Mouse (Mus musculus) myocyte (in vitro differentiated cells): ENCODE measurements at regions not wholly inside any gene's neighbourhood (a gene's known extent, or its start where the extent isn't known, plus 50 kb on each side); places are given as distances from the start of the nearest gene placed in this dataset.

ENCODE experiments used
- H3K27me3 ChIP-seq: one replicate; pipeline ENCODE4 v1.6.1; 2011; ENCODE audit not compliant: control insufficient read depth, insufficient read depth, insufficient read length
- H3K36me3 ChIP-seq: one replicate; pipeline ENCODE4 v1.6.1; 2011; ENCODE audit not compliant: control insufficient read depth, insufficient read depth
- H3K4me2 ChIP-seq: one replicate; pipeline ENCODE4 v1.6.1; 2011; ENCODE audit warnings: low read depth, control low read depth
- H3K4me3 ChIP-seq: one replicate; pipeline ENCODE4 v1.5.1; 2011; ENCODE audit warnings: mild to moderate bottlenecking, control low read depth, moderate library complexity
- H3K79me2 ChIP-seq: one replicate; pipeline ENCODE4 v1.6.1; 2011; ENCODE audit not compliant: control insufficient read depth, insufficient read depth
- H3ac ChIP-seq: one replicate; pipeline ENCODE4 v1.6.1; 2011; ENCODE audit not compliant: control insufficient read depth, insufficient read length
- CEBPB ChIP-seq: IDR thresholded peaks from 2 replicates; pipeline ENCODE4 v1.6.1; 2011; ENCODE audit warnings: mild to moderate bottlenecking, moderate library complexity; ENCODE audit not compliant: poor library complexity, insufficient read depth, severe bottlenecking
- E2F4 ChIP-seq: IDR thresholded peaks from one replicate; pipeline ENCODE4 v1.6.1; 2011; ENCODE audit warnings: mild to moderate bottlenecking, control low read depth, moderate library complexity; ENCODE audit not compliant: insufficient read depth
- MAX ChIP-seq: IDR thresholded peaks from one replicate; pipeline ENCODE4 v1.6.1; 2011; ENCODE audit warnings: low read depth, mild to moderate bottlenecking, control low read depth
- MYOD1 ChIP-seq, 3 experiments: IDR thresholded peaks; one replicate each; pipeline ENCODE4 v1.6.1; 2011; ENCODE audit warnings: control low read depth in 2 of 3, low read depth in 2 of 3, mild to moderate bottlenecking in 2 of 3, moderate library complexity in 1 of 3; ENCODE audit not compliant: insufficient read length in 2 of 3, control insufficient read depth in 1 of 3
- MYOG ChIP-seq, 3 experiments: IDR thresholded peaks; one replicate each; pipeline ENCODE4 v1.6.1; 2011; ENCODE audit warnings: control low read depth in 2 of 3, low read depth in 2 of 3, mild to moderate bottlenecking in 2 of 3; ENCODE audit not compliant: insufficient read length in 2 of 3, control insufficient read depth in 1 of 3, insufficient read depth in 1 of 3
- POLR2A ChIP-seq: IDR thresholded peaks from one replicate; pipeline ENCODE4 v1.6.1; 2011; ENCODE audit warnings: low read depth, mild to moderate bottlenecking, control low read depth, moderate library complexity; ENCODE audit not compliant: insufficient read length
- POLR2AphosphoS2 ChIP-seq: IDR thresholded peaks from one replicate; pipeline ENCODE4 v1.6.1; 2011; ENCODE audit warnings: low read depth, control low read depth; ENCODE audit not compliant: insufficient read length
- REST ChIP-seq: IDR thresholded peaks from one replicate; pipeline ENCODE4 v1.6.1; 2011; ENCODE audit warnings: mild to moderate bottlenecking, control low read depth, moderate library complexity; ENCODE audit not compliant: insufficient read depth, insufficient read length
- SRF ChIP-seq: IDR thresholded peaks from one replicate; pipeline ENCODE4 v1.6.1; 2011; ENCODE audit warnings: low read depth; ENCODE audit not compliant: control insufficient read depth, insufficient read length
- TCF12 ChIP-seq: IDR thresholded peaks from one replicate; pipeline ENCODE4 v1.6.1; 2011; ENCODE audit warnings: mild to moderate bottlenecking, control low read depth; ENCODE audit not compliant: poor library complexity, insufficient read depth, severe bottlenecking
- TCF3 ChIP-seq: IDR thresholded peaks from one replicate; pipeline ENCODE4 v1.6.1; 2011; ENCODE audit warnings: low read depth, control low read depth; ENCODE audit not compliant: insufficient read length
- USF1 ChIP-seq: IDR thresholded peaks from one replicate; pipeline ENCODE4 v1.6.1; 2011; ENCODE audit warnings: low read depth, mild to moderate bottlenecking, control low read depth, moderate library complexity

DNA sequence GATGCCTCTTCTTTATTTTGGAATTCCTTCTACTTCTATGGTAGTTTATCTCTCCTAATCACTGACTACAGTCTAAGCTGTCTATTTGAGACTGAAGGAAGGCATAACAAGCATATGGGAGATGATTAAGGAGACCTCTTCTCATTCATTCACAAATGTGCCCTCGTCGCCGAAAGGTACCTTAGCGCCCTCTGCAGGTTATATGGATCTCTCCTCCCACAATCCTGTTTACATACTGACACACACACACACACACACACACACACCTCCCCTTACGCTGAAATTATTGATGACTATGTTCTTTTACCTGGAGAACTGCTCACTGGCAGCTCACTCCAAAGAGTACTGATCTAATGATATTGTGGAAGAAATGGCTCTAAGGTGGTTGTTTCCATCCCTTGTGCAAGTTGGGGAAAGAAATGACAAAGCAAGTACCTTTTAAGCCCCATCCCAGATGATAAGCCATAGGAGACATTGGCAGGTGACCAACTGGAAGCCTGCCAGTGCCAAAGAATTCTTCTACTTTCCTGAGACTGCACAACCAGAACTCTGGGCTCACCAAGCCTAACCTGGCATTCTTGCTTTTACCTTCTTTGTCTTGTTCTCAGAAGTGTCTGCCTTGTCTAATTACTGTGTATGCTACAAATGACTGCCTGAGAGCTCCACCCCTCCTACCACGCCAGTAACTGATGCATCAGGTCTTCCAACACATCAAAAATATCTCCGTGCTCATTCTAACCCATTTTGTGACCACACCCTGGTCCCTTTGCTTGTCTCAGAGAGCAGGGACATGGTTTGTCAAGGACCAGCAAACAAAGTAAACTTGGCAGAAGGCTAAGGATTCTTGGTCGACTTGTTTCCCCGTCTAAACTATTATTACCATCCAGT, 227.8 kb upstream of the Adgrl2 start:
- H3K79me2 ChIP-seq, result no peaks in the 10 kb centered on the region
- no peak overlapping the region for H3ac ChIP-seq
- no peak overlapping the region for H3K4me2 ChIP-seq
- H3K27me3 ChIP-seq, result no peaks in the 10 kb centered on the region
- no peaks in the 10 kb centered on the region for H3K36me3 ChIP-seq
- TF ChIP-seq MAX (no peak), CEBPB (no peak), TCF12 (no peak), POLR2AphosphoS2 (no peak), POLR2A (no peak), SRF (no peak), USF1 (no peak), MYOD1 (IDR thresholded peaks at IDR 0.05; ENCODE audit: control insufficient read depth in 1 of 3, insufficient read length in 2 of 3, low read depth in 2 of 3) (no peak), MYOG (IDR thresholded peaks at IDR 0.05; ENCODE audit: control insufficient read depth in 1 of 3, insufficient read depth in 1 of 3, insufficient read length in 2 of 3, low read depth in 2 of 3) (no peak), E2F4 (no peak), REST (no peak), TCF3 (no peak)
- H3K4me3 ChIP-seq, result no peak overlapping the region

DNA sequence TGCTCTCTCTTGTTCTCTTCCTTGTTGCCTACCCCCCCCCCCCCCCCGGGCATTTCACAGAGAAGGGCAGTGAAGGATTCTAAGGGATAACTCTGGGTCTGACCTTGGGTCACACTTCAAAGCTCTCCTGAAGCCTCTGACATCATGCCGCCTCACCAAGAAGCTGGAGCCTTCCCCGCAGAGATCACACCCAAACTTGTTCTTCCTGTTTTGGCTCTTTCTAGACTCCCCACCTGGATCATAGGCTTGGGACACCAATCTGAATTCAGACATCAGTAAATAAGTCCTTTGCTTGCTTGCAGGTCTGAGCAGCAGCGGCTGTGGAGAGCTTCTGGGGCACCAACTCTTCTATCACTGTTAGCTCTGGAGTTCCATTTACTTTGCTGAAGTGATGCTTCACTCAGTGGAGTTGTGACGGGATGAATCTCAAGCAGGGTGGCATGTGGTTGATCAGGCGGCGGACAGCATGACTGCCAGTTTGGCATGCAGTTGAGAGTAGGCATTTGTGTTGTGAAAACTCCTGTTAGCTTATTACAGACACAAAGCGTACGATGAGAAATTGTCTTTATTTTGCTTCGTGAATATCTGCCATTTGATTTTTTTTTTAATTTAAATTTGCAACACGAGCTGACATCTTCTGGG, 226.5 kb upstream of the Adgrl2 start:
- Histone ChIP-seq H3K4me2 (no peak overlapping the region), H3ac (no peak overlapping the region), H3K79me2 (no peaks in the 10 kb centered on the region), H3K36me3 (no peaks in the 10 kb centered on the region), H3K4me3 (no peak overlapping the region), H3K27me3 (no peaks in the 10 kb centered on the region)
- no peak for TF ChIP-seq USF1
- no peak for TF ChIP-seq E2F4
- TF ChIP-seq REST, result no peak
- TF ChIP-seq POLR2AphosphoS2, result no peak
- TF ChIP-seq TCF12, result no peak
- no peak for TF ChIP-seq SRF
- no peak for TF ChIP-seq TCF3
- TF ChIP-seq MYOG (IDR thresholded peaks at IDR 0.05; ENCODE audit: control insufficient read depth in 1 of 3, insufficient read depth in 1 of 3, insufficient read length in 2 of 3, low read depth in 2 of 3), result no peak
- TF ChIP-seq POLR2A, result no peak
- no peak for TF ChIP-seq MAX
- TF ChIP-seq CEBPB, result no peak
- no peak for TF ChIP-seq MYOD1 (IDR thresholded peaks at IDR 0.05; ENCODE audit: control insufficient read depth in 1 of 3, insufficient read length in 2 of 3, low read depth in 2 of 3)

DNA sequence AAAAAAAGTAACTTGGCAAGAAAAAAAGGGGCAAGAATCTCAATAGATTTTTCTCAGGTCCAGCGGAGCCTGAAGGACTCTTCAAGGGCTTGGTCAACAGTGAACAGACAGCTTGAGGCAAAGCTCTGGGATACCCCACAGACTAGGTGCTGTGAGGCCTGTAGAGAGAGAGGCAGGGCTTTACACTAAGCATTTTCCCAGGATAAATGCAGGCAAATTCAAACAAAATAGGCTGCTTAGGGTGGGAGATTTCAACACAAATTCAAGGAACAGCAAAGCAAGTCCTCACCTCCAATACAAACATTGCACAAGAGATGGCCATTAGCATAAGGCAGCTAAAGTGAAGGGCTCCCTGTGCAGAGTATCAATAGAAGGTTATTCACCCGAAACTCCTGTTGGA, 225.3 kb upstream of the Adgrl2 start:
- TF ChIP-seq TCF3, result no peak
- no peak for TF ChIP-seq USF1
- no peak for TF ChIP-seq TCF12
- no peak for TF ChIP-seq MYOG (IDR thresholded peaks at IDR 0.05; ENCODE audit: control insufficient read depth in 1 of 3, insufficient read depth in 1 of 3, insufficient read length in 2 of 3, low read depth in 2 of 3)
- no peak for TF ChIP-seq MYOD1 (IDR thresholded peaks at IDR 0.05; ENCODE audit: control insufficient read depth in 1 of 3, insufficient read length in 2 of 3, low read depth in 2 of 3)
- no peak for TF ChIP-seq E2F4
- TF ChIP-seq SRF, result no peak
- no peak for TF ChIP-seq POLR2AphosphoS2
- TF ChIP-seq REST, result no peak
- no peak for TF ChIP-seq CEBPB
- TF ChIP-seq POLR2A, result no peak
- TF ChIP-seq MAX, result no peak
- Histone ChIP-seq H3K79me2 (no peaks in the 10 kb centered on the region), H3ac (no peak overlapping the region), H3K4me2 (no peak overlapping the region), H3K36me3 (no peaks in the 10 kb centered on the region), H3K4me3 (no peak overlapping the region), H3K27me3 (no peaks in the 10 kb centered on the region)

DNA sequence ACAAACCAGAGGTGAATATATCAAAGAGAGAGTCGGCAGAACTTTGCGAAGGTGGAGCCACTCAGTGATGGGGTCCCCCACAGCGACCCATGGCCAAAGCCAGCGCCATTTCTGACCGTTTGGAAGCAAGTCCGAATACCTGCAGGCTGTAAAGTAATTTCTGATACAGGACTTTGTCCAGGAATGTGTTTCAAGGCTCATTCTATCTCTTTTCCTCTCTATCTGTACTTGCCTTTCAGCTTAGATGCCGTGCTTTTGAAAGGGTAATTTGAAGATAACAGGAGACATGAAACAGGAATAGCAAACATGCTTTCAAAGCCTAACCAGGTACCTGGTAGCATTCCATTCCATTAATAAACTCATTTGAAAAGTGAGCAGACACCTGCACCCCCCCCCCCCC, 221.6 kb upstream of the Adgrl2 start:
- no peak overlapping the region for H3ac ChIP-seq
- H3K36me3 ChIP-seq, result no peaks in the 10 kb centered on the region
- TF ChIP-seq MYOD1 (IDR thresholded peaks at IDR 0.05; ENCODE audit: control insufficient read depth in 1 of 3, insufficient read length in 2 of 3, low read depth in 2 of 3), result no peak
- no peak for TF ChIP-seq SRF
- TF ChIP-seq TCF12, result no peak

More for the DNA sequence above, 221.6 kb upstream of the Adgrl2 start:
- H3K4me2 ChIP-seq, result no peak overlapping the region
- no peaks in the 10 kb centered on the region for H3K27me3 ChIP-seq
- H3K79me2 ChIP-seq, result no peaks in the 10 kb centered on the region
- no peak overlapping the region for H3K4me3 ChIP-seq
